Mouse (Mus musculus) adipocyte (in vitro differentiated cells): ENCODE measurements around the gene Scgb1c1.

Experiments used
- DNase-seq: peaks from one replicate; pipeline ENCODE4 v3.0.0-alpha.2; 2016; ENCODE audit warnings: low spot score

The Scgb1c1 gene

DNA sequence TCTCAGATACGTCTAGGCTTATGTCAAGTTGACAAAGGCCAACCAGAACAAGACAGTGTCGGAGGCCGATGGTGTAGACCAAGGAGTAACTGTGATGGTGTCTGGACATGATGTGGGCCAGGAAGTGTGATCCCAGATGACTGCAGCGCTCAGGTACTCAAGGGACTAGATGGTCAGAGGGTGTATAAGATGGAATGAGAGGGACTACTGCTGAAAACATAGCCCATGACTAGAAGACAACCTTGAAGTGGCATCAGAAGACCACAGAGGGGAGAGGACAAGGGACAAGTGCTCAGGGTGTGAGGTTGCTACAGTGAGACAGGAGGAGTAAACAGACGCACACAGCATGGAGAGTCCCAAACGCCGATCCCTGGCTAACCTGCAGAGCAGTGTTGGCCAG is 1.5 kb upstream of the Scgb1c1 start:
- DNase-seq = no peak

DNA sequence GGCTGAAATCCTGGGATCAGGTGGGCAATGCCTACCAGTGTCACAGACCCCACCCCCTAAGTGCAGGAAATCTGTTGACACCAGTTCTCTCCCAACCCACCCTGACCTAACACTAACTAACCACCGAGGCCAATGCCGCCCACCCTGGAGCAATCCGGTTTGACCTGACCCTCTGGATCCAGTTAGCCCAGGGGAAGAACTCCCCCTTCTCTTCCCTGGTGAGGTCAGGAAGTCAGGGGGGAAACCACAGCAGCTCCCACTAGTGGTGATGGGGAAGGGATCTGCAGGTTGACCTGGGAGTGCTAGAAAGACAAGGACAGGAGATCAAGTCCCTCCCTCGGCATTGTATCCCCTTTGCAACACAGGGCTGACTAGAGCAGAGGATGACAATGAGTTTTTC is 336 bp downstream of the Scgb1c1 start:
- DNase-seq = no peak

DNA sequence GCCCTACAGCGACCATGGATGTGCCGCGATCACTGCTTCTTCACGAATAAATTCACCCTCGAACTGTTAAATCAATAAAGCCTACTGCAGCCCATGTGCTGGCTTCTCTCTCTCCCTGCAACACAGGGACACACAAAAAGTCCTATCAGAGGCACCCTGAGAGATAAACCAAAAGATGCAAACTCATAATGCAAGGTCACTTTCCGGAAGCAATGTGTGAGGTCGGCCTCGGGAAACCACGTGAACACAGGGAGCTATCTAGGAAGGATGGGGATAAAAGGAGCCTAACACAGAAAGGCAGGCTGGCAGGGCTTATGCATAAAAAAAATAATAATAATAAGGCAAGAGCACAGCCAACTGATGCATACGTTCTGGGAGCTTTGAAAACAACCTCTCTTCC is 1.3 kb downstream of the Scgb1c1 start:
- DNase-seq = no peak

DNA sequence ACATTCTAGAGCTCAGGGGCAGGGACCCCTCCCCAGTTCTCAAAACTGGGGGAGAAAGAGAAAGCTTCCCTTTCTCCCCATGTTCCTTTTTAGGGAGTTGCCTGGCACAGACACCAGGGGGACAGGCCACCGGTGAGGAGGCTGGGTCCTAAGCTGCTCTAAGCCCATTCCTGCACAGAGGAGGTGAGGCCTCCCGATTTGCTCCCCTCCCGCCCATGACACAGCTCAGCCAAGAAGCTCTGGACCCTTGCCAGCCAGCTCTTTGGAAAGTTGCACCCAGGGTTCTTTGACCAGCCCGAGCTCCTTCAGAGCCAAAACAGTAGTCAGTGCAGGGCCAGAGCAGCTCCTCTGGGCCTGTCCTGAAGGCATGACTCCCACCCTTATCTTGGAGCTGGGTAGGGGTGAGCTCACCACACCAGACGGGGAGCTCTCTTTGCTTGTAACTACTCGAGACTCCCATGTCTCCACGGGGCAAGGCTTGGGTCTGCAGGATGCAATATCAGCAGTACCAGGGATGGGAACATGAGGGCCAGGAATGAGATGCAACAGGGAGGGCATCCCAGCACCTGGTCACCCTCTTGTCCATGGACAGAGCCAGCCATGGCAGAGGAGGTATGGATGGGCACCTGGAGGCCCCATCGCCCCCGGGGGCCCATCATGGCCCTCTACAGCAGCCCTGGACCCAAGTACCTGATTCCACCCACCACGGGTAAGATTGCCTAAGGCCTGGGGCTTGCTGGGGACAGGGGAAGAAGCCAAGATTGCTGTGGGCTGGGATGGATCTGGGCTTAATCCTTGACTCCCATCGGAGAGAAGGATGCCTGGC is 2.6 kb downstream of the Scgb1c1 start, which contains the start of gene Odf3:
Gene Odf3, plus strand, starts transcription at position 51 of the 826 bp plus-strand sequence.
- DNase-seq = peak; percentile 60

DNA sequence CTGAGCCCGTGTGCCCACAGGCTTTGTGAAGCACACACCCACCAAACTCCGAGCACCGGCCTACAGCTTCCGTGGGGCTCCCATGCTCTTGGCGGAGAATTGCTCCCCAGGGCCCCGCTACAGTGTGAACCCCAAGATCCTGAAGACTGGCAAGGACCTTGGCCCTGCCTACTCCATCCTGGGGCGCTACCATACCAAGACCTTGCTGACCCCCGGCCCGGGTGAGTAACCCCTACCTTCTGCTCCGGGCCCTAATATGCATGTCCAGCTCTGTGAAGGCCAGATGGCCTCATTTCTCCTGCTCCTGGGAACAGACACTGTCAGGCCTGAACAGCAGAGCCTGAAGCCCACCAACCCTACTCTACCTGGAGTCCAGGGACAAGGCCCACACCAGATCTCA is 3.2 kb downstream of the Scgb1c1 start:
- DNase-seq = no peak

DNA sequence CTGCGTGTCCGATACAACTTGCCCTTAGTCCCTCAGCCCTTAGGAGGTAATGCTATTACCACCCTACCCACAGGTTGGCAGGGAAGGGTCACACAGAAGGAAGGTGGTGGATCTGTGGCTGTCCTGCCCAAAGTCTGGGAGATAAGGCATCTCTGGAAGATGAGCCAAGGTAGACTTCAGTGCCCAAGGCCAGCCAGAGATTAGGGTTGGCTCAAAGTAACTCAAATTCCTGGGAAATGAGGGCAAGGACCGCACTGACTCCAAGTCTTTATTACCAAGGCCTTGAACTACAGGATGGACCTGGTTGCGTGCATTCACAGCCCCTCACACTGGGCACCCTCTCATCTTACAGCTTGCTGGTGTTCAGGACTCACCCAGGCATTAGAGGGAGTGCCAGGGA is 6.6 kb downstream of the Scgb1c1 start:
- DNase-seq = no peak

DNA sequence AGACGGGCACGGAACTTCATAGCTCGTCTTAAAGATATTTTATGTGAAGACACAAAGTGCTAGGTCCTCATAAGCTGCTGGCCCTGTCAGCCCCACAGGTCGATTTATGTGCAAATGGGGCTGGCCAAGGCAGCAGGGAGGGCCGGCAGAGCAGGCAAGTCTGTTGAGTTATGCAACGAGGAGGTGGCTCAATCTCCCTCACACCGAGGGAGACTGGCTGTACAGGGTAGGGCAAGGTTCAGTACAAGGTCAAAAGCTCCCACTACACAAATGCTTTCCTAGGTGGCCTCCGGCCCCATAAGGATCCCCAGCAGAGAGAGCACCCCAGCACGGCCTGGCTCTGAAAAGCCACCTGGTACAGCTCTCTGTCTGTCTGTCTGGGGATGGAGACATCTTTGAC is 8.0 kb downstream of the Scgb1c1 start:
- peak; percentile 14 for DNase-seq

DNA sequence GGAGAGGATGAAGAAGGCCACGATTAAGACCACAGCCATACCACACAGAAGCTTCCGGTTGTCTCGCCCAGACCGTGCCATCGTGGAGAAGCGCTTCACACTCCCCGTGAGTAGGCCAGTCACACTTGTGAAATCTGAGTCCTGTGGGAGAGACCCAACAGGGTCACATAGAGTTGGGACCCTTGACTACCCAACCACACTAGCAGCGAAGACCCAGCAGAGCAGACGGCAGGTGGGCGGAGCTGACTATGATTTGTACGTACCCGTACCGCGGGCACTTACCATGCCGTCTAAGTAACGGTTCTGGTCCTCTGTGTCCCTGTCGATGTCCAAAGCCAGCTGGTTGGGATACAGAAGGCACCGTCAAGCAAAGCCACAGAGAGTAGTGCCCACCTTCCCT is 9.1 kb downstream of the Scgb1c1 start:
- no peak for DNase-seq

DNA sequence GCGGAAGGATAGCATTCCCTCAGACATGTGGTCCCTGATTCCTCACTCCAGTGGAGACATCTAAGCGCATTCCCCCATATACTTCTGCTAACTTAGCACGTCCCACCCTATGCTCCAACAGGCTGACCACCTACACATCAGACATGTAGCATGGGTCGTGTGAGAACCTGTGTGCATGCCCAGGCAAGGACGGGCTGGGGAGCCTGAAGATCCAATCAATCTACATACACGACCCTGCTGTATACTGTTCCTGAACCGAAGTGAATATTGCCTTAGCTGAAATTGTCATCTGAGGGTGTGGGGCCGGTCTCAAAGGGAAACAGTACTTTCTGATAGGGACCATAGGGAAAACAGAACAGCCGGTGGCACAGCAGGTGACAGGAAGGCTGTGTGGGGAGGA is 9.8 kb downstream of the Scgb1c1 start:
- DNase-seq = no peak

DNA sequence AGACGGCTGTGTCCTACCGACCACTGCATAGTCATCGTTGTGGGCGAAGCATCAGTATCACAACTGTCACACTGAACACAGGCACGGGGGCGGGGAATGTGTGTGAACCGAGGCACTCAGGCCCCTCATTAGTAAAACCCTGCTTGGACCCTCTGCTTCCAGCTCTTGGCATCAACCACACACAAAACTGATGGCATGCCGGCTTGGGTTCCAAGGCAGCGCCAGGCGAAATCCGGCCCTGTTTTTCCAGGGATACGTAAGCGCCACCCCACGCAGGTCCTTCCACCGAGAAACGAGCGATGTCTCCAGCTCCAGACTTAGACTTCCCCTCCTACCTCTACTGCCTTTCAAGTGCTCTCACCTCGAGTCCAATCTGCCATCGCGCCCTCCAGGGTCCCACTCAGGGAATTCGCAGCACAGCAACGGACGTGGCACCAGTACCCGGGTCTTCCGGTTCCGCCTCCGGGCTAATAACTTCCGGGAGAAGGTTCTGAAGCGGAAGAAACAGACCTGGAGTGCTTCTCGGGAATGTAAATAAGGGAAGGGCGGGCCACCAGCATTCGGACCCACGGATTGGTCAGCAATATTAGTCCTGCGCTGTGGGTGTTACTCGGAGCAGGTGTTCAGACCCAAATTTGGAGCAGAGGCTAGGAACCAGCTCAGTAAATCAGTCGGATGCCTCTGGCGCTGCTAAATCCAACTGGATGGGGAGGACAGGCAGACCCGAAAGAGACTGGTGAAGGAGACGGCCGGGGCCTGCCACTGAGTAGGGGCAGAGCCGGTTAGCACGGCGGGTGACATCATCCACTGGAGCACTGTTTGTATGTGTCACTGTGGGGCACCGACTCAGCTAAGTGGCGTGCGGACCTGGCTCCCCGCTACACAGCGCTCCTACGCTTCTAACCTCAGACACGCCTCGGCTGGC is 10.8 kb downstream of the Scgb1c1 start, which contains the start of gene Gm45785:
Gene Gm45785, minus strand, starts transcription at position 472 of the 925 bp plus-strand sequence.
- peak; percentile 91 for DNase-seq

DNA sequence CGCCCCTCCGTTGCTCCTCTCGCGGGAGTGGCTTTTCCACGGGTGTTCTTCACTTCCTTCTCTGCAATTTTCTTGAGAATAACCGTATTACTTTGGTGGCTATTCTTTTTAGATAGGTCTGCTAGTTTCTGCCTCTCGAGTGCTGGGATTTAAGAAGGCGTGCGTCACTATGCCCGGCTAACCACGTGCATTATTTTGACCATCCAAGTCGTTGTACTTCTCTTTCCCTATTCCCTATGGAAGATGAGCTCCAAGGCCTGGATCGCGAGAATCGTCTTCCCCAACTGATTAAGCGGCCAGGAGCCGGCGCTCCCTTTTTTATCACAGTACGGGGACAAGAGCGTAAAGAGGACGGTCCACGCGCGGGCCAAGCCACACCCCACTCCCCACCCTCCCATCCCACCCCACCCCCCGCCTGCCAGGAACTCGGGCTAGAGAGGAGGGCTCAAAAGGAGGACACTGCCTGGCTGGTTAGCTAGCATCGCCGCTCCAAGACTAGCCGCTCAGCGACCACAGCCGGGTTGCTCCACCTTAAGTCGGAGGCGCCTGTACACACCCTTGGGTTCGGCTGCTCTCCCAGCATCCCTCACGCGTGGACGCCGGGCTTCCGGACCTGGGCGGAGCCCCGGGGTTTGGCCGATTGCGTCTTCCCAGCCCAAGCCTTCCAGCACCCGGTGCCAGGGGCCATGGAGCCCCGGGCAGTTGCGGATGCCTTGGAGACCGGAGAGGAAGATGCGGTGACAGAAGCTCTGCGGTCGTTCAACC is 11.6 kb downstream of the Scgb1c1 start, which contains the start of gene Ric8a:
Gene Ric8a, plus strand, starts transcription at position 173 of the 765 bp plus-strand sequence.
- DNase-seq = peak; percentile 83

DNA sequence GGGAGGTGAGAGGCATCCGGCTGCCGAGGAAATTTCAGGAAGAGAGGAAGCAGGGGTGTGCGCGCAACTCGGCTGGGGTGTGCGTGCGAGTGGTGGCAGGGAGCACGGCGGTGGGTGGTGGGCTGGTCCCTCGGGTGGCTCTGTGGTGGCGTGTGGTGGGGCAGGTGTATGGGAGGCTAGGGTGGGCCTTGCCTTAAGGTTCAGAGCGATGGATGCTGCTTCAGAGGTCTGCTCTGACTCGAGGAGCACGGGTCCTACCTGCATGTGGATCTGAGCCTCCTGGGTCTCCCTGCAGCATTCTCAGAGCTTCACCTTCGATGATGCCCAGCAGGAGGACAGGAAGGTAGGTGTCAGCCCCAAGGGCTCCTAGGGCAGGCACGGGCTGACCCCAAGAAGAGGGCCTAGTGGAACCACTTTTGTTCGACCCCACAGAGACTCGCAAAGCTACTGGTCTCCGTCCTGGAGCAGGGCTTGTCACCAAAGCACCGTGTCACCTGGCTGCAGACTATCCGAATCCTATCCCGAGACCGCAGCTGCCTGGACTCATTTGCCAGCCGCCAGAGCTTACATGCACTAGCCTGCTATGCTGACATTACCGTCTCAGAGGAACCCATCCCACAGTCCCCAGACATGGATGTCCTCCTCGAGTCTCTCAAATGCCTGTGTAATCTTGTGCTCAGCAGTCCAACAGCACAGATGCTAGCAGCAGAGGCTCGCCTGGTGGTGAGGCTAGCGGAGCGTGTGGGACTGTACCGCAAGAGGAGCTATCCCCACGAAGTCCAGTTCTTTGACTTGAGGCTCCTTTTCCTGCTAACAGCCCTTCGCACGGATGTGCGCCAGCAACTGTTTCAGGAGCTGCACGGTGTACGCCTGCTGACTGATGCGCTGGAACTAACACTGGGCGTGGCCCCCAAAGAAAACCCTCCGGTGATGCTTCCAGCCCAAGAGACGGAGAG is 12.5 kb downstream of the Scgb1c1 start, which contains the start of gene Bet1l:
Gene Bet1l, minus strand, starts transcription at position 28 of the 956 bp plus-strand sequence.
- DNase-seq = no peak

DNA sequence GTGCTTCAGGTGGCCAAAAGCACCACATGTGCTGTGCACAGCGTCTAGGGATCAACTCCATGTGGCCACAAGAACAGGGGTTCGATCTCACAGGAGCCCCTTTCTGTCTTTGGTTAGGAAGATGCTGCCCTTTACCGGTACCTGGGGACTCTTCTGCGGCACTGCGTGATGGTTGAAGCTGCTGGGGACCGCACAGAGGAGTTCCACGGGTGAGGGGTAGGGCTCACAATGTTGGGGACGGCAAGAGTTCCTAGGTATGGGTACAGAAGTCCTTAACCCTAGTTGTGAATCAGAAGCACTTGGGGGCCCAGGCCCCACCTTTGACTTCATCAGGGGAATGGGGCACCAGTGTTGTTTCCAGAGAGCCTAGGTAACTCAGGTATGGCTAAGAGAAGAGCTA is 13.4 kb downstream of the Scgb1c1 start:
- DNase-seq = no peak

DNA sequence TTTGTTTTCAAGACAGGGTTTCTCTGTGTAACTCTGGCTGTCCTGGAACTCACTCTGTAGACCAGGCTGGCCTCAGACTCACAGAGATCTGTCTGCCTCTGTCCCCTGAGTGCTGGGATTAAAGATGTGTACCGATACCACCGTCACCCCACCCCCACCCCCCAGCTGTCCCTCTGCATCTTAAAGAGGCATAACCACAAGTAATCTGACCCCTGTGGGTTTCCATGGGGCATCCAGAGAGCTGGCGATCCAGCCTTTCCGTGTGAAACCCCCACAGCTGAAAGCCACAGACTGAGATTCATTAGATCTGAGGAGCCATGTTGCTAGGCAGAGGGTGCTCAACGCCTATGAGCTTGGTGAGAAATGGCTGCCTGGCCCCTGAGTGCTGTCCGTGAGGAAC is 14.7 kb downstream of the Scgb1c1 start:
- no peak for DNase-seq

DNA sequence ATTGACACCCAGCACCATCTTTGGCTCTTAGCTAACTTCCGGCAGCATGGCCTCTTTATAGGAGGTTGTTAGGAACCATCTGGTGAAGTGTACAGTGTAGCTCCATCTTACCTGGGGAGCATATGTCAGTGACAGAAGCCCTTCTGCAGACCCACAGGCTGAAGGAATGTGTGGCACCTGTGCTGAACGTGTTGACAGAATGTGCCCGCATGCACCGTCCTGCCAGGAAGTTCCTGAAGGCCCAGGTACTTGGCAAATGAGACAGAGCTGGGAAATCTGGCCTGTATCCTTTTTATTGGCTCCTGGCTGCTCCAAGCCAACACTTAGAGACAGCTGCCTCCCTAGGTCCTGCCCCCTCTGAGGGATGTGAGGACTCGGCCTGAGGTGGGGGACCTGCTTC is 15.4 kb downstream of the Scgb1c1 start:
- DNase-seq = no peak

DNA sequence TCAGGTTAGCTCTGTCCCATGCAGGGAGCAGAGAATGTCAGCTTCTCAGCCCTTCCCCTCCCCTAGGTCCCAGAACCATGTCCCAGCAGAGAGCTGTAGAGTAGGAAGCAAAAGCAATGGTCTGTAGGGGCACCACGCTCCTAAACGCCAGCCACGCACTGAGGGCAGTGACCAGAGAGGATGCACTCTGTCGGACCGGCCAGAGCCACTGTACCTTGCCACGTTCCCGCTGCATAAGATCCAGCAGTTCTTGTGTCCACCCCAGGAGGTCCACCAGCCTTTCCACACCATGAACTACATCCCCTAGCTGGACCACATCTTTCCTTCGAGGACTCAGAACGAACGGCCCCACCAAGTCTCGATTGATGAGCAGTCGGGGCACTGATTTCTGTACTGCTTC is 19.4 kb downstream of the Scgb1c1 start:
- DNase-seq = no peak

DNA sequence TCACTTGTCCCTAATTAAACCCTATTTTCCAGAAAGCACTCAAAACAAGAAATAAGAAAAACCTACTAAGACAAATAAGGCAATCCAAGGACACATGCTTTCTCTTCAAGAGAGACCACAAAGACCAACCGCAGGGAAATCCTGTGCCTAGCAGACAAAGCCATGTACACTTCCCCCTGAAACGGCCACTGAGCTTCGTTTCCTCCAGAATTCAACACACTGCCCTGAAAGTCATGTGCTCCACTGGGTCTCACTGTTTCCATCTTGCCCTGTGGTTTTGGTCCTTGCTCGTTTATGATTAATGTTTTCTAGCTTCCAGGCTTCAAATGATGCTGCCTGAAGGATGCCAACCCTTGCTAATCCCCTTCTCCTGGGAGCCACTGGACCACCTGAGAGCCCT is 28.9 kb downstream of the Scgb1c1 start:
- DNase-seq = no peak

DNA sequence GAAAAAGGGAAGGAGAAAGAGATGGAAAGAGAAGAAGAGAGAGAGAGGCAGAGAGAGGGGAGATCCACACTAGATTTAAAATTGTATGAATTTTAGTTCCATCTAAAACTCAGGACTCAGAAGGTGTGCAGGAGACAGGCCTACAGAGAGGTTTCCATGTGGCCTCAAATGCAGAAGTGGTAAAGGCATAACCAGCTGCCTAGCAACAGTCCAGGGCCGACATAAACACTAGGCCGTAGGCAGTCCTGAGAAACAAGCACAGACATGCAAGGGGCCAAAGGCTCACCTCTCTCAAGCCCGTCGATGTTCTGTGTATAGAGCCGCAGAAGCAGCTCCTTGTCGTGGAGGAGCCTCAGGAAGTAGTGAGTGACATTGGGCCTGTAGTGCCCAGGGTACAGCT is 32.0 kb downstream of the Scgb1c1 start:
- no peak for DNase-seq

DNA sequence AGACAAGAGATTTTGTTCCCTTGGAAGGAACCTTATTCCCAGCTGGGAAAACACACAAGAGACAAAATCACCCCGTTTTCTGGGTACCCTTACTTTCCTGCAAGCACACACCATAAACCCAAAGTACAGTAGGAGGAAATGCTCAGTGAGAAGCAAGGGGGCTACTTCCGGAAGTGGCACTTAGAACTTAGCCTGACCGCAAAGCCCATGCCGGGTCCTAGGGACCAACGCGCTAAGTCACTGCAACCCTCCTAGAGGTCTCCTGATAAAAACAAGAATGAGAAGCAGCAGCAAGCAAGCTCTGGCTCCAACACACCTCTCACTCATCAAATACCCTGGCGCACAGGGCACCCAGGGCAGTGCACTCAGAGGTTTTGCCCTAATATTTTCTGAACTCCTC is 34.0 kb downstream of the Scgb1c1 start:
- DNase-seq = no peak

DNA sequence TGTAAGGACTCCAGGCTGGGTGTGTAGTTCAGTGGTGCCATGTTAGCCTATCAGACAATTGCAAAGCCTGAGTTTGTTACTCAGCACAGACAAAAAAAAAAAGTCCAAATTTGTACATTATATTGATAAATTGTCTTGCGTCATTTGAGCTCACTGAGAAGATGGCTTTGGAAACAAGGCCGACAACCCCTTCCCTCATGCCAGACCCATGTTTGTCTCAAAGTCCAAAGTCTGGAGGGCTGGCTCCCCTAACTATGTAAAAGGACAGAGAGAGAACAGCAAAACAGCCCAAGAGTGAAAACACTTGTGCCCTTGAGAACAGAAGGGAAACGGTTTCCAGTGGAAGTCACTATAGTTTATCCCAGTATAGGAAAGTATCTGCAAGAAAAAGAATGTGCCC is 35.1 kb downstream of the Scgb1c1 start:
- DNase-seq = no peak
